Mouse (Mus musculus): ENCODE results near the gene Gm10778. TPM values are rescaled to one million over a fixed set of nuclear protein-coding genes. Genes with fewer than 3 reads are reported as not detected.

Gm10778 gene
- 1.2 TPM for total RNA-seq (2023)

GRCm38 (mm10) chr10:81648803-81649775 is at the start of gene Gm10778:
Gene Gm10778 (plus strand): TSS chr10:81649059.

GRCm38 (mm10) chr10:81600738-81601203 is 48.1 kb upstream of the Gm10778 start, which contains the start of gene Tle6:
Gene Tle6 (minus strand): TSS chr10:81601073.

GRCm38 (mm10) chr10:81605974-81606751 is 42.7 kb upstream of the Gm10778 start, which contains the start of gene BC025920:
Gene BC025920 (plus strand): TSS chr10:81606270.

GRCm38 (mm10) chr10:81626994-81627835 is 21.6 kb upstream of the Gm10778 start, which contains the start of gene Sirt6:
Gene Sirt6 (minus strand): TSS chr10:81627797.

GRCm38 (mm10) chr10:81628390-81628789 is 20.5 kb upstream of the Gm10778 start, which contains the start of gene Ankrd24:
Gene Ankrd24 (plus strand): TSS chr10:81628540.

GRCm38 (mm10) chr10:81704531-81705301 is 55.9 kb downstream of the Gm10778 start, which contains the start of gene Zfp433:
Gene Zfp433 (plus strand): TSS chr10:81704825.

Other genes with a start within 250 kb of the Gm10778 start
- 21.0 TPM for gene Nfic, start 193.4 kb upstream of the Gm10778 start, total RNA-seq (2023)
- gene Celf5, start 166.3 kb upstream of the Gm10778 start, total RNA-seq (2023) = not detected
- gene Ncln, start 152.7 kb upstream of the Gm10778 start, total RNA-seq (2023) = 148 TPM
- gene S1pr4, start 148.9 kb upstream of the Gm10778 start, total RNA-seq (2023) = 110 TPM
- 2.1 TPM for gene Gna15, start 124.8 kb upstream of the Gm10778 start, total RNA-seq (2023)
- 15.2 TPM for gene Gna11, start 103.9 kb upstream of the Gm10778 start, total RNA-seq (2023)
- gene Aes, start 89.6 kb upstream of the Gm10778 start, total RNA-seq (2023) = 523 TPM
- 4.3 TPM for gene Tle2, start 74.5 kb upstream of the Gm10778 start, total RNA-seq (2023)
- gene Tle6, start 48.0 kb upstream of the Gm10778 start, total RNA-seq (2023) = not detected
- 4.0 TPM for gene BC025920, start 42.8 kb upstream of the Gm10778 start, total RNA-seq (2023)
- 21.5 TPM for gene Sirt6, start 21.3 kb upstream of the Gm10778 start, total RNA-seq (2023)
- gene Ankrd24, start 20.5 kb upstream of the Gm10778 start, total RNA-seq (2023) = 5.2 TPM
- gene Zfp433, start 55.8 kb downstream of the Gm10778 start, total RNA-seq (2023) = 12.0 TPM
- gene Gm3055, start 122.1 kb downstream of the Gm10778 start, total RNA-seq (2023) = 5.5 TPM
- 0.73 TPM for gene Gm4767, start 163.1 kb downstream of the Gm10778 start, total RNA-seq (2023)
- gene Gm32687, start 214.9 kb downstream of the Gm10778 start, total RNA-seq (2023) = 2.6 TPM

Data from CD4-positive naive resting alpha-beta T cell, adult 76 days (primary cell).